Mouse (Mus musculus): ENCODE data around the gene Pomgnt1. TPM values are rescaled to one million over a fixed set of nuclear protein-coding genes. Genes with fewer than 3 reads are reported as not detected.

Pomgnt1 gene
- polyA plus RNA-seq, 1 experiment from 2014 or later: 73.5 TPM

DNA sequence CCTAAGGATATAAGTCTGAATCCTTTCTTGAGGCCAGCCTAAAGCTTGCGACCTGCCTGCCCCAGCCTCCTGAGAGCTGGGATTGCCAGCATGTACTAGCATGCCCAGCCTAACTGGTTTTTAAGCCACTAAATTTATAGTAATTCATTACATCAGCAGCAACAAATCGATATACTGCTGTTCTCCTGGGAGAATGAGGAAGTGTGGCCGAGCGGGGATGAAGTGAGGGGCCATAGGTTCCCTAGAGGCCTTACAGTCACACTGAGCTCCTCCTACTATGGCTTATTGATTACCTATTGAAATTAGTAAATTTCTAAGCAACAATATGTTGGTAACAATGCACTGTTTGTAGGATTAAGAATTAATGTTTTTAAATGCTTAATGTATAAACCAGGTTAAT is 9.5 kb downstream of the Pomgnt1 start:
- no peaks in the 10 kb centered on the region for H3K9me3 ChIP-seq (ENCODE audit: control insufficient read depth, low read length)
- no peak overlapping the region for H3K27ac ChIP-seq (ENCODE audit: low read depth, low read length)
- no peak overlapping the region for H3K4me2 ChIP-seq (ENCODE audit: low read depth, low read length)
- H3K9ac ChIP-seq (replicated peaks; ENCODE audit: low read depth, low read length): no peak overlapping the region
- H3K36me3 ChIP-seq (ENCODE audit: control insufficient read depth, insufficient read depth, low read length): no peaks in the 10 kb centered on the region
- H3K4me3 ChIP-seq (ENCODE audit: low read depth, low read length): no peak overlapping the region
- H3K27me3 ChIP-seq (ENCODE audit: control insufficient read depth, insufficient read depth, low read length): no peaks in the 10 kb centered on the region
- ATAC-seq (ENCODE audit: low read depth): no peak
- WGBS: 71% methylated on average over 4 of the region's 4 CpGs
- no peaks in the 10 kb centered on the region for H3K4me1 ChIP-seq (ENCODE audit: control insufficient read depth, insufficient read depth, low read length)

DNA sequence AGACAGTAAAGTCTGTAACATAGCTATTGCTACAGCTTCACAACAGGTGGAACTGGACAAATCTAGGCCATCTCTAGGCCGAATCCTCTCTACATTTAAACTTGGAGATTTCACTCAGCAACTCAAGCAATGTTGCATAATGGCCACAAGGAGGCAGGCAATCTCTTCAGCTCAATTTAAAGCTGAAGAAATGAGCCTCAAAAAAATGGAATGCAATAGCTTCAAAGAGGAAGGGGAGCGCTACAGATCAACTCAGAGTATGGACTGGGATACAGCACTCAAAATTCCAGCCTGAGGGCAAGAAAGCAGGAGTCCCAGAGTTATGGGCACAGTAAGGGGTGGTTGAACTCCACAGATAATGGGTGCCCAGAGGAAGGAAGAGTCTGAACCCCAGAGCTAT is 11.3 kb downstream of the Pomgnt1 start:
- Histone ChIP-seq H3K4me2 (ENCODE audit: low read depth, low read length) (no peak overlapping the region), H3K4me3 (ENCODE audit: low read depth, low read length) (no peak overlapping the region), H3K27me3 (ENCODE audit: control insufficient read depth, insufficient read depth, low read length) (no peaks in the 10 kb centered on the region), H3K4me1 (ENCODE audit: control insufficient read depth, insufficient read depth, low read length) (no peaks in the 10 kb centered on the region), H3K27ac (ENCODE audit: low read depth, low read length) (no peak overlapping the region), H3K9me3 (ENCODE audit: control insufficient read depth, low read length) (no peaks in the 10 kb centered on the region), H3K36me3 (ENCODE audit: control insufficient read depth, insufficient read depth, low read length) (no peaks in the 10 kb centered on the region), H3K9ac (replicated peaks; ENCODE audit: low read depth, low read length) (no peak overlapping the region)
- ATAC-seq (ENCODE audit: low read depth): no peak
- 50% methylated on average over 2 of the region's 2 CpGs for WGBS

DNA sequence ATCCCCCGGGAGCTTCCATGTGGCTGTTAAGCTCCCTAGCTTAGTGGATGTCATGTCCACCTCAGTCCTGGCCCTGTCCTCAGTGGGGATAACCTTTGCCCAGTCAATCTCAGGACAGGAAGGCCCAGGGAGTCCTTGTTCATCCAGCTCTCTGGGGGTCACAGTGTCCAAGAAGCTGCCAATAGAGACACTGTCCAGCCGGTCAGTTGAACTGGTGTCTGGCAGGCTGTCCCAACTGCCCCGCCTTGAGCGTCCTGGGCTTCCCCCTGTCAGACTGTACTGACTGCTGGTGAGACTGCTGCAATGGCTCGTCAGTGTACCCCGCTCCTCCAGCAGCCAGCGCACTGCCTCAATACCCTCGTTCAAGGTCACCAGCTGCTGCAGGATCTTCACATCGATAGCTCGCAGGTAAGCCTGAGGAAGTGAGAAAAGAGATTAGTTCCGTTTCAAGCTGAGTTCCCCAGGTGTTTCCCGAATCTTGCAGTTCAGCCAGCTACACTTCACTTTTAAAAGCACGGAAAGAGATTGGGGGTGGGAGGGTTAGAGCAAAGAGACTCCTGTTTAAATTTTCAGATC is 13.9 kb downstream of the Pomgnt1 start:
- Histone ChIP-seq H3K4me1 (ENCODE audit: control insufficient read depth, insufficient read depth, low read length) (no peaks in the 10 kb centered on the region), H3K4me2 (ENCODE audit: low read depth, low read length) (no peak overlapping the region), H3K4me3 (ENCODE audit: low read depth, low read length) (no peak overlapping the region), H3K9me3 (ENCODE audit: control insufficient read depth, low read length) (no peaks in the 10 kb centered on the region), H3K27ac (ENCODE audit: low read depth, low read length) (no peak overlapping the region), H3K27me3 (ENCODE audit: control insufficient read depth, insufficient read depth, low read length) (no peaks in the 10 kb centered on the region), H3K36me3 (ENCODE audit: control insufficient read depth, insufficient read depth, low read length) (no peaks in the 10 kb centered on the region), H3K9ac (replicated peaks; ENCODE audit: low read depth, low read length) (no peak overlapping the region)
- ATAC-seq (ENCODE audit: low read depth): no peak
- WGBS: 53% methylated on average over 13 of the region's 13 CpGs

DNA sequence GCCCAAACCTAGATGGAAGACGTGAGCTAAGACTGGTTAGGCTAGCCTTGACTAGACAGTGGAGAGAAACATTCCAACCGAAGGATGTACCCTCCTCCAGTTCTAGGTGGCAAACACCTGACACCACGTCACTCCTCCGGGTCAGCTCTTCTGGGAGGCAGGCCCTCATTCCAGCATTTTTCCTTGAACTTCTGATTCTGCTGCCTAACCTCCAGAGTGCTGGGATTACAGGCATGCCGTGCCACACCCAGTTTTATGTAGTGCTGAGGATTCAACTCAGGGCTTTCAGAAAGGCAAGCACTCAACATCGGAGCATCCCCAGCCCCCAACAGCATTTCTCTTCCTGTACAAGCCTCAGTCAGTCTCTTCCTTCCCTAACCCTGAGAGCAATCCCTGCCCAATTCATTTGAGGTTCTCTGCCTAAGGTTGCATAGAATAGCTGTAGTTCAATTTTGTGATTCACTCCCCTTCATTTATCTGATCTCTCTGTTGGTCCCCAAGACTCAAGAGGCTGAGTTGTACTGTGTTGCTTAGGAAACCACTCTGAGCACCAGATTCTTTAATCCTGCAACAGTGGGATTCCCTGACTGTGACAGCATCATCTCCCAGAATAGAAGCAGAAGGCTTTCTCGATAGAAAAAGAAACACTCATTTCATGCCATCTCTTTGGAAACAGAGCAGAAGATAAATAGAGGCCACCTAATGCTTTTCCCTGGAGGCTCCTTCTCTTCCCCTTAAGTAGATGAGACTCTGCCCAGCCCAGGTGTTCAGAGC is 17.3 kb downstream of the Pomgnt1 start:
- H3K4me1 ChIP-seq (ENCODE audit: control insufficient read depth, insufficient read depth, low read length): peaks cover 7% of the 10 kb centered on the region; the same call in 1 of the 2 replicates
- WGBS: 87% methylated on average over 7 of the region's 7 CpGs
- no peak for ATAC-seq (ENCODE audit: low read depth)
- H3K4me3 ChIP-seq (ENCODE audit: low read depth, low read length): no peak overlapping the region
- no peaks in the 10 kb centered on the region for H3K36me3 ChIP-seq (ENCODE audit: control insufficient read depth, insufficient read depth, low read length)
- H3K9me3 ChIP-seq (ENCODE audit: control insufficient read depth, low read length): no peaks in the 10 kb centered on the region
- H3K4me2 ChIP-seq (ENCODE audit: low read depth, low read length): no peak overlapping the region
- H3K27ac ChIP-seq (ENCODE audit: low read depth, low read length): no peak overlapping the region
- no peaks in the 10 kb centered on the region for H3K27me3 ChIP-seq (ENCODE audit: control insufficient read depth, insufficient read depth, low read length)
- H3K9ac ChIP-seq (replicated peaks; ENCODE audit: low read depth, low read length): no peak overlapping the region

DNA sequence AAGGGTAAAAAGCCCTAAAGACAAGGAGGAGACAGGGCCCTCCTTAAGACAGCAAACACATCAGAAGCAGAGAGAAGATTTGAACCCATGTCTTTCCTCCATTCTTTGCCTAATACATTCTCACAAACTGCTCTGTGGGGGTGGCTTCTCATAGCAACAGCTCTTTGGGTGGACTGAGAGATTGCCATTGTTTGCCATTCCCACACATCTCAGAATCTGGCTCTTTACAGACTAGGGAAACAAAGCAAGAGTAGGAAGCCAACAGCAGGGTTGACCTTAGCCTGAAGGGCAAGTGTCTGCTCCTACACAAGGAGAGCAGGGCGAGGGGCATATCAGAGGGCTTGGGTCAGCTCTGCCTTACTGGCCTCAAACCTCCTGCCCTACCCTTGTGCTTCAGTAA is 18.1 kb downstream of the Pomgnt1 start:
- Histone ChIP-seq H3K9me3 (ENCODE audit: control insufficient read depth, low read length) (no peaks in the 10 kb centered on the region), H3K4me3 (ENCODE audit: low read depth, low read length) (no peak overlapping the region), H3K27ac (ENCODE audit: low read depth, low read length) (no peak overlapping the region), H3K9ac (replicated peaks; ENCODE audit: low read depth, low read length) (no peak overlapping the region), H3K4me1 (ENCODE audit: control insufficient read depth, insufficient read depth, low read length) (peaks cover 7% of the 10 kb centered on the region; the same call in 1 of the 2 replicates), H3K4me2 (ENCODE audit: low read depth, low read length) (no peak overlapping the region), H3K36me3 (ENCODE audit: control insufficient read depth, insufficient read depth, low read length) (no peaks in the 10 kb centered on the region), H3K27me3 (ENCODE audit: control insufficient read depth, insufficient read depth, low read length) (no peaks in the 10 kb centered on the region)
- 77% methylated on average over 1 of the region's 1 CpGs for WGBS
- ATAC-seq (ENCODE audit: low read depth): no peak

DNA sequence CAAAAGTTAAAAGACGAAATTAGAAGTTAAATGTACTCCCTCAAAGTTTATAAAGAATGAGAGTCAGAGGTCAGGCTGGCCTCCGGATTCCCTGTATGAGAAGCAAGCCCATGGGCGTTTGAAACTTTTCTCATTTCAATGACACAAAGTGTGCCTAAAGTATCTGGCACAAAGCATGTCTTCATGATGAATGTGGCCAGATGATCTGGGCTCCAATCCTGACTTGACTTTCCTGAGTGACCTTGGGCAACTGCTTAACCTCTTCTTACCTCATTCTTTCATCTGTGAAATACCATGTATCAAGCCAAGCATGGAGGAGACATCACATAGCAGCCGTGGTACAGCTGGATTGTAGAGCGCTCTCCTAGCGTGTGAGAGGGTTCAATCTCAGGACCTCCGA is 18.6 kb downstream of the Pomgnt1 start:
- ATAC-seq (ENCODE audit: low read depth): no peak
- 71% methylated on average over 7 of the region's 7 CpGs for WGBS

DNA sequence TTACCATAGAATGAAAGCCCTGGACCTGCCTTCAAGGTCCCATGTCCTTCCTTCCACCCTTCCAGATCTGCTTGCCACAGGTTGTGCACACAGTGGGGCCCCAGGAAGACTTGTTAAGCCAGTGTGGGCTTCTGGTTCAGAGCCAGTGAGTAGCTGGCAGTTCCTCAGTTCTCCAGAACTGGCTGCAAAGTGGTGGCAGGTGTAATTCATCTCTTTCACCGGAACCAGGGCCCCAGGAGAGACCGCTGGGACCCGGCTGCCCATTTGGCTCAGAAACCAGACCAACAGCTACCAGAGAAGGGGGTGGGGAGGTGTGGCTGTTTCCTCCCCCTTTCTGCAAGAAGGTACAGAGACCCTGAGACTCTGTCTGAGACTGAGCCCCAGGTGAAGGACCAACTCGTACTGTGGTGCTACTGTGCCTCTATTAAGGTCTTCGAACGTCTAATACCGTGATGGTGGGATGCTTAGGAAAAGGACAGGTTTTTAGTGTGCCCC is 19.7 kb downstream of the Pomgnt1 start:
- no peaks in the 10 kb centered on the region for H3K9me3 ChIP-seq (ENCODE audit: control insufficient read depth, low read length)
- H3K27me3 ChIP-seq (ENCODE audit: control insufficient read depth, insufficient read depth, low read length): no peaks in the 10 kb centered on the region
- ATAC-seq (ENCODE audit: low read depth): no peak
- H3K9ac ChIP-seq (replicated peaks; ENCODE audit: low read depth, low read length): no peak overlapping the region; the same call in 1 of the 2 replicates
- peaks cover 7% of the 10 kb centered on the region; the same call in 1 of the 2 replicates for H3K4me1 ChIP-seq (ENCODE audit: control insufficient read depth, insufficient read depth, low read length)
- 8% methylated on average over 7 of the region's 7 CpGs for WGBS
- H3K36me3 ChIP-seq (ENCODE audit: control insufficient read depth, insufficient read depth, low read length): no peaks in the 10 kb centered on the region
- H3K27ac ChIP-seq (ENCODE audit: low read depth, low read length): no peak overlapping the region
- H3K4me3 ChIP-seq (ENCODE audit: low read depth, low read length): peak overlapping the region; percentile 45
- peak overlapping the region; percentile 97 for H3K4me2 ChIP-seq (ENCODE audit: low read depth, low read length)

More for the DNA sequence above, 18.6 kb downstream of the Pomgnt1 start:
- no peaks in the 10 kb centered on the region for H3K27me3 ChIP-seq (ENCODE audit: control insufficient read depth, insufficient read depth, low read length)
- H3K4me1 ChIP-seq (ENCODE audit: control insufficient read depth, insufficient read depth, low read length): peaks cover 7% of the 10 kb centered on the region; the same call in 1 of the 2 replicates
- H3K4me2 ChIP-seq (ENCODE audit: low read depth, low read length): no peak overlapping the region
- H3K27ac ChIP-seq (ENCODE audit: low read depth, low read length): no peak overlapping the region
- no peak overlapping the region for H3K4me3 ChIP-seq (ENCODE audit: low read depth, low read length)
- H3K36me3 ChIP-seq (ENCODE audit: control insufficient read depth, insufficient read depth, low read length): no peaks in the 10 kb centered on the region
- no peak overlapping the region for H3K9ac ChIP-seq (replicated peaks; ENCODE audit: low read depth, low read length)
- H3K9me3 ChIP-seq (ENCODE audit: control insufficient read depth, low read length): no peaks in the 10 kb centered on the region

DNA sequence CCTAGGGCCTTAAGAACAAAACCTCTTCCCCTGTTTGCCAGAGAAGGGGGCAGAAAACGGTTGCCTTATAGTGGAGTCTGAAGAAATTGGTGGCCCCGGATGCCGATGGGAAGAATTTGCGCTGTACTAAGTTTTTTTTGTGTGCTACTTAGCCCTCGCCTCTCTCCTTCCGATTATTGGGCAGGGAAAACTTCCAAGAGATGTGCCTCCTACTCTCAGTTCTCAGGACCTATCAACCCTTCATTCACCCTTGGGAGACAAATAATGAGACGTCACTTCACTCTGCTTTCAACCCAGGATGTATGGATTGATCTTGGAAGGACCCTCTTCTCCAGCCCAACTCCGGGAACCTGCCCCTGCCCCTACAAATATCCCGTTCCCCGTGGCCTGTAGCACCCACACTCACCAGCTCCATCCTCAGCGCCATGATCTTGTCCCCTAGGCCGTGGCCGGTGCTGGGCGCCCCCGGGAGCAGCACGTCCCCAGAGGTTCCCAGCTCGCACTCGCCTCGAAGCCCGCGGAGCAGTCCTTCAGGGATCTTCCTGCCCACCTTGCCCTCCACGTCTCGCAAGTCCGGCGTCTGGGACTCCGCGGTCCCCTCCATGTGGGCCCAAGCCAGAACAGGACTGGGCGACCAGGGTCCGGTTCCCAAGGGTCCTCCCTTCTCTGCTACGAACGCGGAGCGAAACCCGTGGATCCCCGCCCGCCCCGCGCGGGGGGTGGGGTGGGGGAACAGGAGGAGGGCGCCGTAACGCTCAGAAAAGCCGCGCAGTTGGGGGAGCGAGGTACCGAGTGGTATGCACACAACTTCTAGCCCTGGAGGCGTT is 20.5 kb downstream of the Pomgnt1 start:
- Histone ChIP-seq H3K27ac (ENCODE audit: low read depth, low read length) (no peak overlapping the region), H3K9ac (replicated peaks; ENCODE audit: low read depth, low read length) (peak overlapping the region; percentile 57), H3K4me2 (ENCODE audit: low read depth, low read length) (peak overlapping the region; percentile 97), H3K4me1 (ENCODE audit: control insufficient read depth, insufficient read depth, low read length) (peaks cover 7% of the 10 kb centered on the region; the same call in 1 of the 2 replicates), H3K9me3 (ENCODE audit: control insufficient read depth, low read length) (no peaks in the 10 kb centered on the region), H3K27me3 (ENCODE audit: control insufficient read depth, insufficient read depth, low read length) (no peaks in the 10 kb centered on the region), H3K4me3 (ENCODE audit: low read depth, low read length) (peak overlapping the region; percentile 45), H3K36me3 (ENCODE audit: control insufficient read depth, insufficient read depth, low read length) (no peaks in the 10 kb centered on the region)
- WGBS: under 1% methylated on average over 40 of the region's 47 CpGs
- ATAC-seq (ENCODE audit: low read depth): peak; percentile 76
